Mouse (Mus musculus) forebrain, postnatal 0 days (tissue): ENCODE data around the gene Sprr2d. TPM values are rescaled to one million over a fixed set of nuclear protein-coding genes. Genes with fewer than 3 reads are reported as not detected.

Source experiments
- ATAC-seq: fragments of 200-750 bp; cut with Nextera tagmentation; 2 replicates; pipeline ENCODE4 v1.8.0; 2017; ENCODE audit warnings: mild to moderate bottlenecking, moderate library complexity
- DNase-seq: peaks from one replicate; pipeline ENCODE4 v3.0.0-alpha.2; 2015
- H3K27ac ChIP-seq: fragments of 300-500 bp; sonication (generic); 2 replicates; pipeline ENCODE4 v1.5.1; 2014; ENCODE audit warnings: low read depth, mild to moderate bottlenecking, antibody characterized with exemption, low read length, moderate library complexity, mixed read lengths
- H3K27me3 ChIP-seq: fragments of 300-500 bp; sonication (generic); 2 replicates; pipeline ENCODE4 v1.6.1; 2014; ENCODE audit warnings: mild to moderate bottlenecking, low read length, mixed read lengths; ENCODE audit not compliant: insufficient read depth
- H3K36me3 ChIP-seq: fragments of 300-500 bp; sonication (generic); 2 replicates; pipeline ENCODE4 v1.6.1; 2014; ENCODE audit warnings: mild to moderate bottlenecking, moderate library complexity; ENCODE audit not compliant: insufficient read depth
- H3K4me1 ChIP-seq: fragments of 300-500 bp; sonication (generic); 2 replicates; pipeline ENCODE4 v1.6.1; 2014; ENCODE audit warnings: antibody characterized with exemption; ENCODE audit not compliant: insufficient read depth
- H3K4me2 ChIP-seq: fragments of 300-500 bp; sonication (generic); 2 replicates; pipeline ENCODE4 v1.6.1; 2014; ENCODE audit warnings: low read depth, mild to moderate bottlenecking, moderate library complexity
- H3K4me3 ChIP-seq: fragments of 300-500 bp; sonication (generic); 2 replicates; pipeline ENCODE4 v1.5.1; 2014; ENCODE audit warnings: low read depth, low read length, mixed read lengths
- H3K9ac ChIP-seq: fragments of 300-500 bp; sonication (generic); 2 replicates; pipeline ENCODE4 v1.6.1; 2014; ENCODE audit warnings: mild to moderate bottlenecking
- H3K9me3 ChIP-seq: fragments of 300-500 bp; sonication (generic); 2 replicates; pipeline ENCODE4 v1.6.1; 2016; ENCODE audit warnings: low read length
- CTCF ChIP-seq: sonication (generic); IDR thresholded peaks from 2 replicates; pipeline ENCODE4 v1.5.1; 2016; ENCODE audit warnings: antibody characterized with exemption, control low read depth, low read depth
- WGBS: fragments of 180-500 bp; shearing (Covaris S2); extraction: QIAGEN DNeasy Blood & Tissue Kit; methylation state at CpG from one replicate; pipeline ENCODE4 v1.1.7; 2014; 5-methylcytosine and 5-hydroxymethylcytosine counted together
- polyA plus RNA-seq: library from polyadenylated mRNA; unstranded; fragments of >200 nt; fragmentation: Nextera tagmentation; extraction: Ambion mirVana; gene quantifications from 2 replicates; pipeline ENCODE4 v1.2.1, GENCODE M21; 2015
- total RNA-seq: library from RNA; depleted of rRNA; stranded (reverse); fragments of >200 nt; gene quantifications from 2 replicates; pipeline ENCODE4 v1.2.3, GENCODE M21; 2014; rRNA removed

The Sprr2d gene
- total and polyA plus RNA-seq, 2 experiments from 2014 or later = not detected

GRCm38 (mm10) chr3:92364887-92365286 lies 25.9 kb downstream of the Sprr2d start, which contains the start of gene Sprr2f:
Sprr2f (plus strand) TSS chr3:92365187.
- no peak for TF ChIP-seq CTCF
- 74% methylated on average over 3 of the region's 3 CpGs for WGBS
- Histone ChIP-seq H3K9ac (no peak within 1 kb of the TSS), H3K4me2 (no peak within 1 kb of the TSS), H3K4me1 (no peaks in the 10 kb centered on the region), H3K27ac (no peak within 1 kb of the TSS), H3K36me3 (no peaks in the 10 kb centered on the region), H3K4me3 (no peak within 1 kb of the TSS), H3K27me3 (no peaks in the 10 kb centered on the region), H3K9me3 (no peaks in the 10 kb centered on the region)
- ATAC-seq (no peak), DNase-seq (no peak)

GRCm38 (mm10) chr3:92373613-92374012 lies 34.7 kb downstream of the Sprr2d start:
- 78% methylated on average over 2 of the region's 2 CpGs for WGBS
- no peak for ATAC-seq
- no peak overlapping the region for H3K4me2 ChIP-seq
- no peaks in the 10 kb centered on the region for H3K4me1 ChIP-seq
- H3K36me3 ChIP-seq = no peaks in the 10 kb centered on the region
- H3K27ac ChIP-seq = no peak overlapping the region
- no peak for TF ChIP-seq CTCF
- H3K9me3 ChIP-seq = no peaks in the 10 kb centered on the region
- H3K27me3 ChIP-seq = no peaks in the 10 kb centered on the region
- no peak for DNase-seq
- H3K4me3 ChIP-seq = no peak overlapping the region
- no peak overlapping the region for H3K9ac ChIP-seq

GRCm38 (mm10) chr3:92385385-92385784 lies 46.4 kb downstream of the Sprr2d start, which contains the start of gene Sprr2h:
Sprr2h (plus strand) TSS chr3:92385685.
- Histone ChIP-seq H3K27ac (no peak within 1 kb of the TSS), H3K27me3 (no peaks in the 10 kb centered on the region), H3K9me3 (no peaks in the 10 kb centered on the region), H3K4me3 (no peak within 1 kb of the TSS), H3K4me2 (no peak within 1 kb of the TSS), H3K4me1 (no peaks in the 10 kb centered on the region), H3K9ac (no peak within 1 kb of the TSS), H3K36me3 (no peaks in the 10 kb centered on the region)
- TF ChIP-seq CTCF = no peak
- WGBS = 78% methylated on average over 1 of the region's 1 CpGs
- DNase-seq (no peak), ATAC-seq (no peak)

Other genes starting within 250 kb of the Sprr2d start
- gene Prr9, start 215.2 kb upstream of the Sprr2d start, total RNA-seq = 0.33 TPM in 1 of 2 replicates, not detected in the other
- not detected in 2 replicates for gene Prr9, start 215.2 kb upstream of the Sprr2d start, polyA plus RNA-seq
- gene Lelp1, start 196.4 kb upstream of the Sprr2d start, total RNA-seq = not detected in 2 replicates
- gene Lelp1, start 196.4 kb upstream of the Sprr2d start, polyA plus RNA-seq = not detected in 2 replicates
- gene Sprr2a1, start 123.3 kb upstream of the Sprr2d start, total RNA-seq = not detected in 2 replicates
- gene Sprr2a1, start 123.3 kb upstream of the Sprr2d start, polyA plus RNA-seq = not detected in 2 replicates
- gene Sprr2a2, start 123.2 kb upstream of the Sprr2d start, total RNA-seq = not detected in 2 replicates
- gene Sprr2a2, start 123.2 kb upstream of the Sprr2d start, polyA plus RNA-seq = not detected in 2 replicates
- not detected in 2 replicates for gene Sprr2a3, start 53.7 kb upstream of the Sprr2d start, total RNA-seq
- not detected in 2 replicates for gene Sprr2a3, start 53.7 kb upstream of the Sprr2d start, polyA plus RNA-seq
- not detected in 2 replicates for gene Sprr2b, start 22.5 kb upstream of the Sprr2d start, total RNA-seq
- gene Sprr2b, start 22.5 kb upstream of the Sprr2d start, polyA plus RNA-seq = not detected in 2 replicates
- not detected in 2 replicates for gene Sprr2e, start 13.0 kb downstream of the Sprr2d start, total RNA-seq
- gene Sprr2e, start 13.0 kb downstream of the Sprr2d start, polyA plus RNA-seq = not detected in 2 replicates
- gene Sprr2f, start 26.0 kb downstream of the Sprr2d start, total RNA-seq = not detected in 2 replicates
- gene Sprr2f, start 26.0 kb downstream of the Sprr2d start, polyA plus RNA-seq = not detected in 2 replicates
- gene Sprr2h, start 46.5 kb downstream of the Sprr2d start, total RNA-seq = not detected in 2 replicates
- not detected in 2 replicates for gene Sprr2h, start 46.5 kb downstream of the Sprr2d start, polyA plus RNA-seq
- gene Sprr2i, start 68.9 kb downstream of the Sprr2d start, total RNA-seq = not detected in 2 replicates
- gene Sprr2i, start 68.9 kb downstream of the Sprr2d start, polyA plus RNA-seq = not detected in 2 replicates
- not detected in 2 replicates for gene Sprr2j-ps, start 78.9 kb downstream of the Sprr2d start, total RNA-seq
- gene Sprr2j-ps, start 78.9 kb downstream of the Sprr2d start, polyA plus RNA-seq = not detected in 2 replicates
- gene Gm9774, start 90.3 kb downstream of the Sprr2d start, total RNA-seq = 2.5 and 6.5 TPM in 2 replicates
- gene Gm9774, start 90.3 kb downstream of the Sprr2d start, polyA plus RNA-seq = 9.2 and 12.0 TPM in 2 replicates
- gene Sprr2k, start 93.4 kb downstream of the Sprr2d start, total RNA-seq = not detected in 2 replicates
- not detected in 2 replicates for gene Sprr2k, start 93.4 kb downstream of the Sprr2d start, polyA plus RNA-seq
- not detected in 2 replicates for gene Sprr1b, start 99.6 kb downstream of the Sprr2d start, total RNA-seq
- gene Sprr1b, start 99.6 kb downstream of the Sprr2d start, polyA plus RNA-seq = not detected in 2 replicates
- not detected in 2 replicates for gene Sprr3, start 119.6 kb downstream of the Sprr2d start, total RNA-seq
- gene Sprr3, start 119.6 kb downstream of the Sprr2d start, polyA plus RNA-seq = not detected in 2 replicates
- gene Sprr1a, start 146.8 kb downstream of the Sprr2d start, total RNA-seq = not detected in 2 replicates
- gene Sprr1a, start 146.8 kb downstream of the Sprr2d start, polyA plus RNA-seq = not detected in 2 replicates
- not detected in 2 replicates for gene Sprr4, start 161.4 kb downstream of the Sprr2d start, total RNA-seq
- not detected in 2 replicates for gene Sprr4, start 161.4 kb downstream of the Sprr2d start, polyA plus RNA-seq
- not detected in 2 replicates for gene 2310046K23Rik, start 195.4 kb downstream of the Sprr2d start, total RNA-seq
- not detected in 2 replicates for gene 2310046K23Rik, start 195.4 kb downstream of the Sprr2d start, polyA plus RNA-seq
- gene Ivl, start 234.6 kb downstream of the Sprr2d start, total RNA-seq = not detected in 2 replicates
- gene Ivl, start 234.6 kb downstream of the Sprr2d start, polyA plus RNA-seq = not detected in 2 replicates
- not detected in 2 replicates for gene Smcp, start 249.9 kb downstream of the Sprr2d start, total RNA-seq
- gene Smcp, start 249.9 kb downstream of the Sprr2d start, polyA plus RNA-seq = not detected in 2 replicates